Mouse (Mus musculus): ENCODE measurements around the gene Fam183b.

Gene Fam183b

GRCm38 (mm10) chr11:58772888-58773287 is 28.9 kb downstream of the Fam183b start, which contains the start of gene Olfr315:
Gene Olfr315, plus strand, starts transcription at chr11:58773188.
- DNase-seq (ENCODE audit: low spot score), result no peak

GRCm38 (mm10) chr11:58752434-58752833 is 49.3 kb downstream of the Fam183b start, which contains the start of gene Olfr316:
Gene Olfr316, plus strand, starts transcription at chr11:58752734.
- DNase-seq (ENCODE audit: low spot score), result no peak

DNA sequence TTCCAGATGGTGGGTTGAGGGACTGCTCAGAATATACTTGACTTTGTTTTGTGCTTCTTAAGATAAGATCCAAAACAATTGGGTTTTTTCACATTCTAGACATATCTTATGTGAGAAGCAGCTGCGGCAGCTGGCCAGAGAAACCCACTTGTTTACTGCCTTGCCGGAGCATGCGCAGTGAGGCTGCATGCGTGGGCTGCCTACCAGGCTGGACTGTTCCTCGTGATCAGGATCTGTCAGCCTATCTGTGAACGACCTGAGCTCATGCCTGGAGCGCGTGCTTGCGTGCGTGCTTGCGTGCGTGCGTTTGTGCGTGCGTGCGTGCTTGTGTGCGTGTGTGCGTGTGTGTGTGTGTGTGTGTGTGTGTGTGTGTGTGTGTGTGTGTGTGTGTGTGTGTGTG is 50.7 kb downstream of the Fam183b start:
- peak; percentile 57 for DNase-seq (ENCODE audit: low spot score)
